Mouse (Mus musculus): Measurements from ENCODE around the gene Pik3r2. TPM values are rescaled to one million over a fixed set of nuclear protein-coding genes. Genes with fewer than 3 reads are reported as not detected.

Pik3r2 gene
- polyA plus RNA-seq, 1 experiment from 2014 or later = 28.0 TPM

GRCm38 (mm10) chr8:70755661-70756475 is 20.6 kb downstream of the Pik3r2 start:
- H3K9me3 ChIP-seq (replicated peaks) = no peaks in the 10 kb centered on the region
- WGBS = 80% methylated on average over 24 of the region's 24 CpGs
- peak overlapping the region; percentile 69 for H3K4me3 ChIP-seq

GRCm38 (mm10) chr8:70754871-70755660 is 21.4 kb downstream of the Pik3r2 start:
- H3K27me3 ChIP-seq = peaks cover 6% of the 10 kb centered on the region
- H3K4me3 ChIP-seq = peak overlapping the region; percentile 69
- H3K9ac ChIP-seq = peak overlapping the region; percentile 77
- H3K9me3 ChIP-seq (replicated peaks) = no peaks in the 10 kb centered on the region
- peak; percentile 2; the same call in 1 of the 2 replicates for ATAC-seq (replicated peaks; ENCODE audit: insufficient number of reproducible peaks, insufficient read depth, low FRiP score, low read depth)
- H3K4me2 ChIP-seq = peak overlapping the region; percentile 93
- 12% methylated on average over 50 of the region's 50 CpGs for WGBS
- peaks cover 51% of the 10 kb centered on the region for H3K4me1 ChIP-seq (replicated peaks)
- peaks cover 17% of the 10 kb centered on the region; the same call in 1 of the 2 replicates for H3K36me3 ChIP-seq
- peak overlapping the region; percentile 69 for H3K27ac ChIP-seq

More at GRCm38 (mm10) chr8:70755661-70756475, 20.6 kb downstream of the Pik3r2 start:
- no peak for ATAC-seq (replicated peaks; ENCODE audit: insufficient number of reproducible peaks, insufficient read depth, low FRiP score, low read depth)
- Histone ChIP-seq H3K9ac (peak overlapping the region; percentile 77; the same call in 1 of the 2 replicates), H3K27ac (no peak overlapping the region), H3K36me3 (peaks cover 17% of the 10 kb centered on the region; the same call in 1 of the 2 replicates), H3K4me2 (peak overlapping the region; percentile 93), H3K4me1 (replicated peaks) (peaks cover 54% of the 10 kb centered on the region), H3K27me3 (no peaks in the 10 kb centered on the region)

GRCm38 (mm10) chr8:70754043-70754870 is 22.3 kb downstream of the Pik3r2 start, which contains the start of gene Rab3a:
Rab3a (plus strand) TSS chr8:70754679.
- peaks cover 14% of the 10 kb centered on the region for H3K27me3 ChIP-seq
- peak; percentile 94 for ATAC-seq (replicated peaks; ENCODE audit: insufficient number of reproducible peaks, insufficient read depth, low FRiP score, low read depth)
- peak within 1 kb of the TSS; percentile 69 for H3K4me3 ChIP-seq
- peaks cover 17% of the 10 kb centered on the region; the same call in 1 of the 2 replicates for H3K36me3 ChIP-seq
- H3K27ac ChIP-seq = peak within 1 kb of the TSS; percentile 88
- H3K9ac ChIP-seq = peak within 1 kb of the TSS; percentile 77
- H3K4me2 ChIP-seq = peak within 1 kb of the TSS; percentile 93
- WGBS = 9% methylated on average over 37 of the region's 37 CpGs
- peaks cover 43% of the 10 kb centered on the region for H3K4me1 ChIP-seq (replicated peaks)
- no peaks in the 10 kb centered on the region for H3K9me3 ChIP-seq (replicated peaks)

- Histone ChIP-seq H3K4me3 (peak overlapping the region; percentile 31), H3K36me3 (peaks cover 12% of the 10 kb centered on the region; the same call in 1 of the 2 replicates), H3K9me3 (replicated peaks) (no peaks in the 10 kb centered on the region), H3K27me3 (peaks cover 25% of the 10 kb centered on the region), H3K4me1 (replicated peaks) (peaks cover 35% of the 10 kb centered on the region), H3K9ac (peak overlapping the region; percentile 39; the same call in 1 of the 2 replicates), H3K4me2 (peak overlapping the region; percentile 55), H3K27ac (peak overlapping the region; percentile 88)
- ATAC-seq (replicated peaks; ENCODE audit: insufficient number of reproducible peaks, insufficient read depth, low FRiP score, low read depth) = no peak
- 13% methylated on average over 21 of the region's 21 CpGs for WGBS
These were observed 23.4 kb downstream of the Pik3r2 start for GRCm38 (mm10) chr8:70753151-70753550.

- peaks cover 6% of the 10 kb centered on the region; the same call in 1 of the 2 replicates for H3K36me3 ChIP-seq
- peaks cover 35% of the 10 kb centered on the region for H3K27me3 ChIP-seq
- no peaks in the 10 kb centered on the region for H3K9me3 ChIP-seq (replicated peaks)
- H3K4me3 ChIP-seq = no peak overlapping the region
- peaks cover 35% of the 10 kb centered on the region for H3K4me1 ChIP-seq (replicated peaks)
- H3K4me2 ChIP-seq = peak overlapping the region; percentile 55
- H3K27ac ChIP-seq = peak overlapping the region; percentile 88
- WGBS = 25% methylated on average over 11 of the region's 11 CpGs
- no peak for ATAC-seq (replicated peaks; ENCODE audit: insufficient number of reproducible peaks, insufficient read depth, low FRiP score, low read depth)
- H3K9ac ChIP-seq = no peak overlapping the region
These were observed 24.3 kb downstream of the Pik3r2 start for GRCm38 (mm10) chr8:70752000-70752764.

- Histone ChIP-seq H3K27me3 (peaks cover 54% of the 10 kb centered on the region), H3K36me3 (no peaks in the 10 kb centered on the region), H3K27ac (no peak overlapping the region), H3K9me3 (replicated peaks) (no peaks in the 10 kb centered on the region), H3K4me3 (no peak overlapping the region), H3K4me2 (no peak overlapping the region), H3K4me1 (replicated peaks) (peaks cover 26% of the 10 kb centered on the region), H3K9ac (no peak overlapping the region)
- no peak for ATAC-seq (replicated peaks; ENCODE audit: insufficient number of reproducible peaks, insufficient read depth, low FRiP score, low read depth)
- WGBS = 80% methylated on average over 13 of the region's 13 CpGs
These were observed 26.3 kb downstream of the Pik3r2 start for GRCm38 (mm10) chr8:70750128-70750680.

GRCm38 (mm10) chr8:70749097-70749674 is 27.3 kb downstream of the Pik3r2 start:
- Histone ChIP-seq H3K36me3 (no peaks in the 10 kb centered on the region), H3K27ac (no peak overlapping the region), H3K4me1 (replicated peaks) (peaks cover 24% of the 10 kb centered on the region), H3K9ac (no peak overlapping the region), H3K4me3 (no peak overlapping the region), H3K27me3 (peaks cover 64% of the 10 kb centered on the region), H3K9me3 (replicated peaks) (no peaks in the 10 kb centered on the region), H3K4me2 (no peak overlapping the region)
- no peak for ATAC-seq (replicated peaks; ENCODE audit: insufficient number of reproducible peaks, insufficient read depth, low FRiP score, low read depth)
- WGBS = 75% methylated on average over 19 of the region's 19 CpGs

GRCm38 (mm10) chr8:70748246-70749096 is 28.0 kb downstream of the Pik3r2 start:
- peaks cover 72% of the 10 kb centered on the region for H3K27me3 ChIP-seq
- ATAC-seq (replicated peaks; ENCODE audit: insufficient number of reproducible peaks, insufficient read depth, low FRiP score, low read depth) = no peak
- H3K27ac ChIP-seq = no peak overlapping the region
- 79% methylated on average over 23 of the region's 23 CpGs for WGBS
- H3K4me2 ChIP-seq = no peak overlapping the region
- H3K9me3 ChIP-seq (replicated peaks) = no peaks in the 10 kb centered on the region
- H3K9ac ChIP-seq = no peak overlapping the region
- H3K4me3 ChIP-seq = no peak overlapping the region
- H3K4me1 ChIP-seq (replicated peaks) = peaks cover 24% of the 10 kb centered on the region
- no peaks in the 10 kb centered on the region for H3K36me3 ChIP-seq

GRCm38 (mm10) chr8:70747211-70747890 is 29.2 kb downstream of the Pik3r2 start:
- H3K36me3 ChIP-seq = no peaks in the 10 kb centered on the region
- no peak overlapping the region for H3K27ac ChIP-seq
- no peak for ATAC-seq (replicated peaks; ENCODE audit: insufficient number of reproducible peaks, insufficient read depth, low FRiP score, low read depth)
- no peak overlapping the region for H3K4me3 ChIP-seq
- WGBS = 77% methylated on average over 18 of the region's 18 CpGs
- no peak overlapping the region for H3K4me2 ChIP-seq
- no peaks in the 10 kb centered on the region for H3K9me3 ChIP-seq (replicated peaks)
- peaks cover 25% of the 10 kb centered on the region for H3K4me1 ChIP-seq (replicated peaks)
- H3K9ac ChIP-seq = no peak overlapping the region
- peaks cover 83% of the 10 kb centered on the region for H3K27me3 ChIP-seq
